Mouse (Mus musculus) hindlimb bud, embryonic 11.5 days (tissue): Measurements from ENCODE around the gene Mblac2.
A peak's percentile ranks its signal among the peaks of the same experiment; 100 is the strongest.
"Not testable (repeated sequence)": the region's sequence is repeated elsewhere in the genome, so short reads cannot be mapped to it uniquely, and the experiment has no call there.

ENCODE experiments used
- DNase-seq: peaks from one replicate; pipeline ENCODE4 v3.0.0-alpha.2; 2012; ENCODE audit warnings: low read depth, low spot score; ENCODE audit errors: extremely low spot score

Gene Mblac2

GRCm38 (mm10) chr13:81710775-81711545, at the start of gene Mblac2, which contains the start of gene Polr3g:
Gene Mblac2 (plus strand): TSS chr13:81711341.
Gene Polr3g (minus strand): TSS chr13:81711013.
- DNase-seq = peak; percentile 50

- DNase-seq = no peak
Observed at GRCm38 (mm10) chr13:81663566-81664330, 47.4 kb upstream of the Mblac2 start.

- no peak for DNase-seq
Observed at GRCm38 (mm10) chr13:81664331-81664698, 46.8 kb upstream of the Mblac2 start.

- no peak for DNase-seq
Observed at GRCm38 (mm10) chr13:81667713-81668112, 43.4 kb upstream of the Mblac2 start.

- DNase-seq = no peak
Observed at GRCm38 (mm10) chr13:81675333-81675732, 35.8 kb upstream of the Mblac2 start.

- DNase-seq = no peak
Observed at GRCm38 (mm10) chr13:81683107-81683506, 28.0 kb upstream of the Mblac2 start.

GRCm38 (mm10) chr13:81684258-81684657, 26.9 kb upstream of the Mblac2 start:
- DNase-seq = no peak

- DNase-seq = no peak
Observed at GRCm38 (mm10) chr13:81684884-81685283, 26.3 kb upstream of the Mblac2 start.

GRCm38 (mm10) chr13:81689587-81689986, 21.6 kb upstream of the Mblac2 start:
- DNase-seq = no peak

- no peak for DNase-seq
Observed at GRCm38 (mm10) chr13:81690477-81690876, 20.7 kb upstream of the Mblac2 start.

- DNase-seq = no peak
Observed at GRCm38 (mm10) chr13:81691606-81692005, 19.5 kb upstream of the Mblac2 start.

GRCm38 (mm10) chr13:81694446-81694845, 16.7 kb upstream of the Mblac2 start:
- DNase-seq = no peak

GRCm38 (mm10) chr13:81703148-81703547, 8.0 kb upstream of the Mblac2 start:
- no peak for DNase-seq

GRCm38 (mm10) chr13:81703621-81704020, 7.5 kb upstream of the Mblac2 start:
- DNase-seq = no peak

GRCm38 (mm10) chr13:81706311-81706710, 4.8 kb upstream of the Mblac2 start:
- DNase-seq = no peak

GRCm38 (mm10) chr13:81709805-81710204, 1.3 kb upstream of the Mblac2 start:
- no peak for DNase-seq

GRCm38 (mm10) chr13:81710266-81710665, 875 bp upstream of the Mblac2 start:
- DNase-seq = peak; percentile 30

GRCm38 (mm10) chr13:81711546-81712371, 618 bp downstream of the Mblac2 start:
- no peak for DNase-seq

GRCm38 (mm10) chr13:81713896-81714295, 2.8 kb downstream of the Mblac2 start:
- DNase-seq = no peak

- DNase-seq = not testable (repeated sequence)
Observed at GRCm38 (mm10) chr13:81728141-81728540, 17.0 kb downstream of the Mblac2 start.

GRCm38 (mm10) chr13:81729102-81729501, 18.0 kb downstream of the Mblac2 start:
- DNase-seq = no peak
